Mouse (Mus musculus) bone marrow macrophage, adult 2 months (primary cell): ENCODE data around the gene Abcg4.

Experiments
- CTCF ChIP-seq: IDR thresholded peaks from 2 replicates; pipeline ENCODE4 v1.5.1; 2012; ENCODE audit warnings: low read depth, mild to moderate bottlenecking, low read length, moderate library complexity
- POLR2A ChIP-seq: IDR thresholded peaks from 2 replicates; pipeline ENCODE4 v1.6.1; 2012; ENCODE audit warnings: mild to moderate bottlenecking, low read depth, low read length, borderline replicate concordance

- TF ChIP-seq POLR2A (no peak), CTCF (no peak)
Measured at GRCm38 (mm10) chr9:44254508-44255135, 33.8 kb downstream of the Abcg4 start.
